Mouse (Mus musculus) thymus, postnatal 4 days (tissue): ENCODE measurements around the gene Ankrd33.
A peak's percentile ranks its signal among the peaks of the same experiment; 100 is the strongest.
"Not testable (repeated sequence)": the region's sequence is repeated elsewhere in the genome, so short reads cannot be mapped to it uniquely, and the experiment has no call there.

ENCODE experiments used
- DNase-seq: peaks from one replicate; pipeline ENCODE4 v3.0.0; 2021

Gene Ankrd33

DNA sequence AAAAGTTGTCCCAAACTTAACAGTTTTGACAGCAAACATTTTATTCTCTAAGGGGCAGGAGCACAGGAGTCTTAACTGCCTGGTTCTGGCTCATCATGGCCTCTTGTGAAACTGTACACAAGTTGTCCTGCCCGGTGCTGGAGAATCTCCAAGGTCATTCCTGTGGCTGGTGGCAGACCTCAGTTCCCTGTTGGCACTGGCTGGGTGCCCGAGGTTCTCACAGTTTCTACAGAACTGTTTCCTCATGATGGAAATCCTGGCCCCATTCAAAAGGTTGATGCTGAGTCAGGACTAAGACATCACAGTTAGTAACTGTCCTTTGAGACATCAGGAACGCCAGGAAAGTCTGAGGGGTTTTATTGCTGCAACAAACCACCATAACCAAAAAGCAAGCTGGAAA is 28.6 kb upstream of the Ankrd33 start:
- DNase-seq: no peak

GRCm38 (mm10) chr15:101088291-101088690 is 27.3 kb upstream of the Ankrd33 start:
- no peak for DNase-seq

- DNase-seq: no peak
Measured at GRCm38 (mm10) chr15:101091551-101091950, 24.0 kb upstream of the Ankrd33 start.

DNA sequence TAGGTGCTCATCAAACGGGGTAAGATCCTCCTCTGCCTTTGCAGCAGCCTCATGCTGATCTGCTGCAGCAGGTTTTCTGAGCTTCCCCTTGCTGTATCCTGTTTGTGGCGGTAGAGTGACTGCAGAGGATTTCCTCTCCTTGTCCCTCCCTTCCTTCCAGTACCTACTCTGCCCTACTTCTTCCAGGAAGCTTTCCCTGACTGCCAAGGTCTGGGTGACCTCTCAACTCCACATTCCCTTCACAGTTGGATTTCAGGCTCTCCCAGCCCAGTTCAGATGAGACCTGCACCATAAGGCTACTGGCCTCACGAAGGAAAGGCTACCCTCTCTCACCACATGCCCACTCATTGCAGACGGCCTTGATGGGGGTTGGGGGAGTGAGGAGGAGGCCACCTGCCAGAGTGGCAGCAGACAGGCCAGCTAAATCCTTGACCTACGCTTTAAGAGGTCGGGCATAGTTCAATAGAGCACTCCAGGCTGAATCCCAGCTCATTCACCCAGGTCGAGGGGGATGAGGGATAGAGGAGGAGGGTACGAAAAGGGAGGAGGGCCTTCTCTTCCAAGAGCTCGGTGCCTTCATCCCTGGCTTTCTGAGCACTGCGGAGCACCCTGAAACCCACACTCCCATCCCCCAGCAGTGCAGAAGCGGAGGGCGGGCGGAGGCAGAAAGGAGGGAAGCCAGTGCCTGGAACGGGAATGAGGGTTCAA is 23.3 kb upstream of the Ankrd33 start:
- no peak for DNase-seq

DNA sequence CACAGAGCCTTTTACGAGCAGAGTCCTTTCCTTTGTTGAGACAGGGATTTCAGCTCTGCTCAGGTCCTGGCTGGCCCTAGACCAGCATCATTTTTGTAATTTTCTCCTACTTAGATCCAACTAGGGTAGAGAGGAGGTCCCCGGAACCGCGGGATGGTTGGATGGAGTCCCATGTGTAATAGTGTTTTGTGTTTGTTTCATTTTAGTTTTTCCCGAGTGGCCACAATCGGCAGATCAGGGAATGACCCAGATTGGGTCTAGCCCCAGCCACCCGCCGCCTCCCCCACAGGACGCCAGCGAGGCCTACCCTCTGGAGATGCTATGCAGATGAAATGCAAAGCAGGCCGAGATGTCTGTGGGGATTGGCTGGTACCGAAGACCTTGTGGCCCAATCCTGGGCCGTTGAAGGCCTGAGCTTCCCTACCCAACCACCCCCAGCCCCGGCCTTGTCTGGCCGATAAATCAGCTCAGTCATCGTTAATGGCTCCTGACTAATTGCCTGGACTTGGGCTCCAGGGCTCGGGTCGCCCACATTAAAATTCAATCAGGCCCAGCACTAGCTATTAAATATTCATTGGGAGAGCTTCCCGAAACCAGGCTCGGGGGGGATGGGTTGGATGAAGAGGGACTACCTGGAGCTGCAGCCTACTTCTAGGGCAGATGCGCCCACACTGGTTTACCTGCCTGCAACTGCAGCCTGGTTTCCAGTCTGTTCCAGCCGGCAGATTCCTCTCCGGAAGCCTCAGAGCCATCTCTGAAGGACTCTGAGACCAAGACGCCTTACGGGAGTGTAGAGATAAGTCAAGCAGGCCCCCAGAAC is 22.5 kb upstream of the Ankrd33 start:
- DNase-seq: no peak

DNA sequence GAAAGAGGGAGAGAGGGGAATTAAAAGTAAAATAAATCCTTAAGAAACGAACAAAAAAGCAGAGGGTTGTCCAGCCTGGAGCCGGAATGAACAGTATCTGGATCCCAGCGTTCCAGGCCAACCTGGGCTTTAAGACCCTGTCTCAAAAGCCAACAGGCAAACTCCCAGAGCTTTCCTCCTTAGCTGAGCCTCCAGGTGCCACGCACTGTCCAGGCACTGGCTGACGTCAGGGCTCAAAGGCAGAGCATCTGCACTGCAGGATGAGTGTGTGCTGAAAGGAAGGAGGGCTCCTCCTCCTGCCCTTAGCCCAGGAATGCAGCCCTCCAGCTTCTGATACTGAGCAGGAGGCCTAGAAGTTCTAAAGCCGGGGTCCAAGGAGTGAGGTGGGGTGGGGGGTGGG is 21.6 kb upstream of the Ankrd33 start:
- no peak for DNase-seq

GRCm38 (mm10) chr15:101094979-101095378 is 20.6 kb upstream of the Ankrd33 start:
- DNase-seq: no peak

- DNase-seq: no peak
Measured at GRCm38 (mm10) chr15:101095392-101095791, 20.2 kb upstream of the Ankrd33 start.

DNA sequence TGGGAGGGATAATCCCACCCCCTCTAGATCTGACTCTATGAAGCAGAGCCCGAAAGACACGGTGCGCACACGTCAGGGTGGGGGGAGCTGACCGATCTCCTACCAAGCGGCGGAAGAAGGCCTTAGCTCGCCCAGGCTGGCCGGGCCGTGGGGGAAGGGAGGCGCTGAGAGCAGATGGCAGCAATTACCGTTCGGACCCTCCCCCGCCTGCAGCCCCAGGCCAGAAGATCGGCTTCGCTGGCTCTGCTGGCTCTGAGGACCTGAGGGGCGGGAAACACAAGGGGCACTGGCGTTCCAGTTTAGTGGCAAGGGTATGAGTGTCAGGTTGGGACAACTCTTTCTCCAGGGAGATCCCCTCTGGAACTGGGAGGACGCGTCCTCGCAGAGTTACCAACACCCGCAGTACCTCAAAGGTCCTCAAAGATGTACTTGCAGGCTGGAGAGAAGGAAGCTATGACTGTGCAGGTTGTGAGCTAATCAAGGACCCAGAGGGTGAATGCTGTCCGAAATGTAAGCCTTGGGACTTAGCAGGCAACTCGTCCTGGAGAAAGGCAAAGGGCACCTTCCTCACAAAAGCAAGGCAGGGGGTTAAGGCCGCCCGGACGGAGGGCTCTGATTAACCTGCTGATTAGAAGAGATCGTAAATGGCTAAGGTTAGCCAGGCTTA is 17.4 kb upstream of the Ankrd33 start:
- DNase-seq: no peak

GRCm38 (mm10) chr15:101100996-101101395 is 14.6 kb upstream of the Ankrd33 start:
- no peak for DNase-seq

DNA sequence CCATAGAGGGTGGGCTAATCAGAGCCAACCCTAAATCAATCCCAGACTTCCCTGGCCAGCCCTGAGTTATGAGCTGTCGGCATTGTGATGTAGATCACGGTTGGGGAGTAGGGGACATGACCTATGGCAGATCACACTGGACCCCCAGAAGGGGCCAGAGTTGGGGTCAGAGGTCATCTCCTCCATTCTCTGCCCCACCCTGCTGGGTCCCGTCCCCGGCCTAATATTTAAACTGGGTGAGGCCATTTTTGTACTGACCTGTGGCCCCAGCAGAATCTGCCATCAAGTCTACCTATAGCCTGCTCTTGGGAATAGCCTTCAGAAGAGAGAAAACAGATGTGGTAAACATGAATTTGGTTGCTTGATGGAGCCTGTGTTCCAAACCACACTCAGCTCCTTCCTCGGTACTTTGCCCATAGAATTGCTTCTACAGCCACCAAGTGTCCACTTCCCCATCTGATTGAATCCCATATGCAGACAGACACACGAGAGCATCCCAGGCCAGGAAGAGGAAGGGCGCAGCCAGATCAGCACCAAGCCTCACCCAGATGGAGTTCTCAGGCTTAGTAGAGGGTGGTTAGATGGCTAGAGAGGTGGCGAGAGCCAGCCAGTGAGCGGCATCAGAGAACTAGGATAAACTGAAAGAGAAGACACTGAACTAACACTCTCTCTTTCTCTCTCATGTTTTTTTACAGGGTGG is 11.8 kb upstream of the Ankrd33 start:
- DNase-seq: no peak

GRCm38 (mm10) chr15:101105496-101105994 is 10.0 kb upstream of the Ankrd33 start:
- DNase-seq: peak; percentile 86

GRCm38 (mm10) chr15:101106011-101106410 is 9.5 kb upstream of the Ankrd33 start:
- no peak for DNase-seq

- DNase-seq: no peak
Measured at GRCm38 (mm10) chr15:101107906-101108671, 7.5 kb upstream of the Ankrd33 start.

- no peak for DNase-seq
Measured at GRCm38 (mm10) chr15:101113176-101113575, 2.4 kb upstream of the Ankrd33 start.

DNA sequence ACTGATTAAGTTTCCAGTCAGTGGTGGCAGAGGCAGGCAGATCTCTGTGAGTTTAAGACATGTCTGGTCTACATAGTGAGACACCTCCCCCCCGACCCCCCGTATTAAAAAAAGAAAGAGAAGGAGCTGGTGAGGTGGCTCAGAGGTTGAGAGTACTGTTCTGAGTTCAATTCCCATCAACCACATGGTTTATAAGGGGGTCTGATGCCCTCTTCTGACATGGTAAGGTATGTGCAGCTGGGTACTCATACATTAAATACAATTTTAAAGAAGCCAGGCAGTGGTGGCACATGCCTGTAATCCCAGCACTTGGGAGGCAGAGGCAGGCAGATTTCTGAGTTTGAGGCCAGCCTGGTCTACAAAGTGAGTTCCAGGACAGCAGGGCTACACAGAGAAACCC is 1.8 kb upstream of the Ankrd33 start:
- not testable (repeated sequence) for DNase-seq

- no peak for DNase-seq
Measured at GRCm38 (mm10) chr15:101118399-101119125, 3.0 kb downstream of the Ankrd33 start.

DNA sequence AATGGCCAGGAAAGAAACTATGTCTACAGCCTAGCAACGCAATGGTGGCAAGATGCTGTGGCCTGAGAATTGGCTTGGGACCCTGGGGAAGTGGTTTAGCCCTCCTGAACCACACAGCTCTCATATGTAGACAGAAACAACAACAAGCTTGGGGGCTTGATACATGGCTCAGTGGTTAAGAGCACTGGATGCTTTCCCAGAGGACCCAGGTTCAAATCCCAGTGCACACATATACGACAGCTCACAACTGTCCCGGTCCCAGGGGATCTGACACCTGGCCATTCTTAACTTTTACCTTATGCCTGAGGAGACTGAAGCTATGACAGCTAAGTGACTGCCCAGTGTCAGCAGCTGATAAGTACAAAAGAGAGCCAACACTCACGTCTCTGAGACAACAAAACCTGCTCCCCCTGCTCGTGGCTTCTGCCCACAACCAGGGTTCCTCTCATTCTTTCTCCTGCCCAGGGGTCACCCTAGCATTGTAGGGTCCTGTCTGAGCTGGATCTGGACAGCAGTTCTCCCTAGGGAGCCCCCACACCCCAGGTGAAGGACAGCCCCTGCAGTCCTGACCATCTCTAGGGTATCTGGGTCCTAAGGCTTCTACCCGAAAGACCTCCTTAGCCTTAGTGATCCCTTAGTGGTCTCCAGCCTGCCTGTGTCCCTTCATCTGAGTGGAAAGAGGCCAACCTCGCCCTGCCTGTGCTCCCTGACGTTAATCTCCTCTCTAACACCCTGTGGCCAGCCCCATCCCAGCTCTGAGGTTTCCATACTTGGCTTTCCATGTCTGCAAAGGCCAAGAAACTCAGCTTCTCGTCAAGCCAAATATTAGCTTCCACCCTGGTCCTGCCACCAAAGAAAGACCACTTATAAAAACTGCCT is 6.1 kb downstream of the Ankrd33 start:
- DNase-seq: no peak

DNA sequence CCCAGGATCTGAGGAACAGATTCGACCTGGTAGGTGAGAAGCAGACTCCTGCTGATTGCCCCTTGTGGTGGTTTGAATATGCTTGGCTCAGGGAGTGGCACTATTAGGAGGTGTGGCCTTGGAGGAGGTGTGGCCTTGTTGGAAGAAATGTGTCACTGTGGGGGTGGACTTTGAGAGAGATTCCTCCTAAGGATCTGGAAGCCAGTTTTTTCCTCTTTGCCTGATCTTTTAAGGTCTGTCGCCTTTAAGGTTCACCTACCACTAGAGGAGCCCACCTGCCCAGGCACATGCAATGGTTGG is 6.7 kb downstream of the Ankrd33 start:
- no peak for DNase-seq

DNA sequence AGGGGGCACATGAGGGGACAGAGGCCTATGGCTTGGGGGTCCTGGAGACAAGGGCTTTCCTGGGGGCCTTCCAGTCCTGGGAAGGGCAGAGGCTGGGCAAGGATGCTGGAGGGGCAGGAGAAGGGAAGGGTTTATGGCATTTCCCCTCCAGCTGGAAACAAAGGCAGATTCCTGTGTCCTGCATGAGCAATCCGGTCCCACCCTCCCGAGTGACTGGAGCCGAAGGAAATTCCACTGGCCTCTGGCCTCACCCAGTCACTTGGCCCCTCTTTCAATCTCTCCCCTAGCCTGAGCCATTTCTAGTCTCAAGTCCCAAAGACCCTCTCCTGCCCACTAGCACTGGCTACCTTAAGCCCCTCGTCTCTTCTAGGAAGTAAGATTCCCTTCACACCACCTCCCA is 7.6 kb downstream of the Ankrd33 start:
- no peak for DNase-seq

- no peak for DNase-seq
Measured at GRCm38 (mm10) chr15:101125561-101125960, 10.0 kb downstream of the Ankrd33 start.
